Mouse (Mus musculus): ENCODE results near the gene AL731706.2.
"Not testable (repeated sequence)": the region's sequence is repeated elsewhere in the genome, so short reads cannot be mapped to it uniquely, and the experiment has no call there.

Gene AL731706.2

GRCm38 (mm10) chr2:136885579-136885978 is at the start of gene AL731706.2:
AL731706.2 (minus strand) TSS chr2:136885679.
- CTCF ChIA-PET = no interaction called here

GRCm38 (mm10) chr2:136921003-136921408 is 35.5 kb upstream of the AL731706.2 start:
- CTCF ChIA-PET = no interaction called here

- CTCF ChIA-PET = no interaction called here
Measured at GRCm38 (mm10) chr2:136920257-136920993, 34.9 kb upstream of the AL731706.2 start.

- CTCF ChIA-PET = no interaction called here
Measured at GRCm38 (mm10) chr2:136919433-136919832, 34.0 kb upstream of the AL731706.2 start.

GRCm38 (mm10) chr2:136914334-136914902 is 28.9 kb upstream of the AL731706.2 start:
- CTCF ChIA-PET = no interaction called here

- CTCF ChIA-PET = no interaction called here
Measured at GRCm38 (mm10) chr2:136913021-136913420, 27.5 kb upstream of the AL731706.2 start.

GRCm38 (mm10) chr2:136911958-136912411 is 26.5 kb upstream of the AL731706.2 start:
- CTCF ChIA-PET = no interaction called here

GRCm38 (mm10) chr2:136909298-136909697 is 23.8 kb upstream of the AL731706.2 start:
- CTCF ChIA-PET = no interaction called here

- CTCF ChIA-PET = no interaction called here
Measured at GRCm38 (mm10) chr2:136908596-136908995, 23.1 kb upstream of the AL731706.2 start.

- CTCF ChIA-PET = no interaction called here
Measured at GRCm38 (mm10) chr2:136896131-136896530, 10.7 kb upstream of the AL731706.2 start.

- CTCF ChIA-PET = no interaction called here
Measured at GRCm38 (mm10) chr2:136894494-136894893, 9.0 kb upstream of the AL731706.2 start.

GRCm38 (mm10) chr2:136891951-136892371 is 6.5 kb upstream of the AL731706.2 start:
- CTCF ChIA-PET = interaction anchor here (0.7 kb wide), 1 partner anchor 14 kb away, joined by 7 read pairs; no protein-coding TSS in a partner anchor

GRCm38 (mm10) chr2:136891068-136891950 is 5.8 kb upstream of the AL731706.2 start, which contains the start of the genes Slx4ip, AL731706.1 and Mkks:
Slx4ip (plus strand) TSS chr2:136891218.
AL731706.1 (minus strand) TSS chr2:136891389.
Mkks (minus strand) TSS chr2:136891389.
- CTCF ChIA-PET = interaction anchor here (0.7 kb wide), 1 partner anchor 15 kb away, joined by 7 read pairs; no protein-coding TSS in a partner anchor

GRCm38 (mm10) chr2:136890716-136891067 is 5.2 kb upstream of the AL731706.2 start:
- CTCF ChIA-PET = not testable (repeated sequence)

GRCm38 (mm10) chr2:136886846-136887245 is 1.4 kb upstream of the AL731706.2 start:
- CTCF ChIA-PET = no interaction called here

GRCm38 (mm10) chr2:136854543-136855388 is 30.7 kb downstream of the AL731706.2 start:
- CTCF ChIA-PET = no interaction called here

- CTCF ChIA-PET = no interaction called here
Measured at GRCm38 (mm10) chr2:136850366-136850765, 35.1 kb downstream of the AL731706.2 start.

GRCm38 (mm10) chr2:136837994-136838393 is 47.5 kb downstream of the AL731706.2 start:
- CTCF ChIA-PET = no interaction called here

- CTCF ChIA-PET = no interaction called here
Measured at GRCm38 (mm10) chr2:136835882-136836281, 49.6 kb downstream of the AL731706.2 start.

All from spleen, embryonic (tissue).